Mouse (Mus musculus): ENCODE data around the gene Ppp1ca. TPM values are rescaled to one million over a fixed set of nuclear protein-coding genes. Genes with fewer than 3 reads are reported as not detected.
A peak's percentile ranks its signal among the peaks of the same experiment; 100 is the strongest.

The Ppp1ca gene
- polyA plus RNA-seq, 1 experiment from 2014 or later, result 780 TPM

DNA sequence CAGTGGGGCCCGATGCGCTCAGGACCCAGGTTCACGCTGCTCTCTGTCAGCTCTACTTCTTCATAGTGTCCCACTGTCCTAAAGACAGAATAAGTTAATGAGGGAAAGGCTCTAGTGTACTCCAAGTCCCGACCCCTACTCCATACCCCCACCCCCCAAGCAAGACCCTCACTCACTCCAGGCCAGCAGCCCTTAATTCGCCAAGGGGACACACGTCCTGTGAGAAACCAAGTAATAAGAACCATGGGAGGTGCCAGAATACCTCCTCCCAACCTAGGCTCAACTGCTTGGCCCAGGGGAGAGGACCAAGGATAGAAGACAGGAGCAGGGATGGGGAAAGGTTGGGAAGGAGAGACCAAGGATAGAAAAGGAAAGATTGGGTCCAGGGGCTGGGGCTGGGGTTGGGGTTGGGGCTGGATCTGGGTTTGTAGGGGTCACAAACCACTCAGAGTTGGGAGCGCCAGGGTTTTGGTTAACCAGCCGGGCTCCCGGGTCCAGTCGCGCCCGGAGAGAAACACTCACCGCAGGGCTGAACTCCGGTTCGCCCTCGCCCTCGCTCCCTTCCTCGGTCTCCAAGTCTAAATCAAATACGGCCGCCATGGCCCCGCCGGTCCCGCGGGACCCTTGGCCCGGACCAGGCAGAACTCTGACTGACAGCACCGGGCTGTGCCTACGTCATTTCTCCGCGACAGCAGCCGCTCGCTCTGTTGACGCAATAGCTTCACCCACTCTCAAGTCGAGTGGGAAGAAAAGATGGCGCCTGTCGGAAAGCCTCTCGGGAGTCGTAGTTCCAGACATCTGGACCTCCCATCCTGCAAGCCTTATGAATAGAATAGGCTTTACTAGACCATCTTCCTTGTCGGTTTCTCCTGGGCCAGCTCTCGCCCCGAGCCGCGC, 29.0 kb upstream of the Ppp1ca start, which contains the start of gene Rps6kb2:
Gene Rps6kb2, minus strand, starts transcription at position 709 of the 897 bp plus-strand sequence.
- H3K36me3 ChIP-seq (ENCODE audit: control insufficient read depth, insufficient read depth, low read length), result peaks cover 18% of the 10 kb centered on the region
- H3K27ac ChIP-seq (ENCODE audit: low read length), result peak within 1 kb of the TSS; percentile 48
- H3K4me3 ChIP-seq (ENCODE audit: low read depth, low read length), result peak within 1 kb of the TSS; percentile 76
- peak within 1 kb of the TSS; percentile 64 for H3K9ac ChIP-seq (replicated peaks; ENCODE audit: low read depth, low read length)
- no peaks in the 10 kb centered on the region for H3K9me3 ChIP-seq (ENCODE audit: control insufficient read depth, low read depth, low read length)
- 6% methylated on average over 42 of the region's 42 CpGs for WGBS
- peaks cover 14% of the 10 kb centered on the region for H3K4me1 ChIP-seq (ENCODE audit: control insufficient read depth, insufficient read depth, low read length)
- H3K4me2 ChIP-seq (replicated peaks; ENCODE audit: low read depth, low read length), result peak within 1 kb of the TSS; percentile 95
- peak; percentile 85 for ATAC-seq (ENCODE audit: insufficient number of reproducible peaks, insufficient read depth, low FRiP score, low read depth)
- H3K27me3 ChIP-seq (ENCODE audit: control insufficient read depth, insufficient read depth, low read length), result no peaks in the 10 kb centered on the region

DNA sequence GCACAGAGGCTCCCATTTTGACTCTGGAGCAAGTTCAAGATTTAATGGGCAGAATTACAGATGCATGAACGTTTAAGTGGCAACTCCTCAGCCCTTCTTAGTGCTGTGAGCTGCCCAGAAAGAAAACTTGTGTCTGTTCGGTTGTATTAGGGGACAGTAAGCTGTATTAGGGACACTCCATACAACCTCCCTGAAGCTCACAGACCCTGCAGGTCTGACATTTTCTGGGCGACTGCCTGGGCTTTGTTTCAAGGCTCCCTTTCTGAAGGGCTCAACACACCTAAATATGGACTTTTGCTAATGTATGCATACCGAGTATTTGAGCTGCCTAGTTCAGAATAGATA, 28.4 kb upstream of the Ppp1ca start:
- no peak for ATAC-seq (ENCODE audit: insufficient number of reproducible peaks, insufficient read depth, low FRiP score, low read depth)
- H3K4me1 ChIP-seq (ENCODE audit: control insufficient read depth, insufficient read depth, low read length), result peaks cover 14% of the 10 kb centered on the region
- 33% methylated on average over 4 of the region's 4 CpGs for WGBS
- peak overlapping the region; percentile 95 for H3K4me2 ChIP-seq (replicated peaks; ENCODE audit: low read depth, low read length)
- H3K36me3 ChIP-seq (ENCODE audit: control insufficient read depth, insufficient read depth, low read length), result peaks cover 12% of the 10 kb centered on the region
- peak overlapping the region; percentile 76 for H3K4me3 ChIP-seq (ENCODE audit: low read depth, low read length)
- peak overlapping the region; percentile 48 for H3K27ac ChIP-seq (ENCODE audit: low read length)
- H3K9me3 ChIP-seq (ENCODE audit: control insufficient read depth, low read depth, low read length), result no peaks in the 10 kb centered on the region
- no peaks in the 10 kb centered on the region for H3K27me3 ChIP-seq (ENCODE audit: control insufficient read depth, insufficient read depth, low read length)
- peak overlapping the region; percentile 28; the same call in 1 of the 2 replicates for H3K9ac ChIP-seq (replicated peaks; ENCODE audit: low read depth, low read length)

- Histone ChIP-seq H3K4me2 (replicated peaks; ENCODE audit: low read depth, low read length) (no peak overlapping the region), H3K27me3 (ENCODE audit: control insufficient read depth, insufficient read depth, low read length) (no peaks in the 10 kb centered on the region), H3K4me3 (ENCODE audit: low read depth, low read length) (no peak overlapping the region), H3K9ac (replicated peaks; ENCODE audit: low read depth, low read length) (no peak overlapping the region), H3K27ac (ENCODE audit: low read length) (no peak overlapping the region), H3K4me1 (ENCODE audit: control insufficient read depth, insufficient read depth, low read length) (peaks cover 14% of the 10 kb centered on the region), H3K9me3 (ENCODE audit: control insufficient read depth, low read depth, low read length) (no peaks in the 10 kb centered on the region), H3K36me3 (ENCODE audit: control insufficient read depth, insufficient read depth, low read length) (peaks cover 9% of the 10 kb centered on the region)
- 68% methylated on average over 3 of the region's 3 CpGs for WGBS
- ATAC-seq (ENCODE audit: insufficient number of reproducible peaks, insufficient read depth, low FRiP score, low read depth), result no peak
Measured at GRCm38 (mm10) chr19:4164100-4164499, 27.8 kb upstream of the Ppp1ca start.

GRCm38 (mm10) chr19:4164721-4165120, 27.1 kb upstream of the Ppp1ca start:
- no peaks in the 10 kb centered on the region for H3K27me3 ChIP-seq (ENCODE audit: control insufficient read depth, insufficient read depth, low read length)
- no peak overlapping the region for H3K4me3 ChIP-seq (ENCODE audit: low read depth, low read length)
- H3K9ac ChIP-seq (replicated peaks; ENCODE audit: low read depth, low read length), result no peak overlapping the region
- ATAC-seq (ENCODE audit: insufficient number of reproducible peaks, insufficient read depth, low FRiP score, low read depth), result no peak
- WGBS, result 73% methylated on average over 2 of the region's 2 CpGs
- H3K36me3 ChIP-seq (ENCODE audit: control insufficient read depth, insufficient read depth, low read length), result peaks cover 7% of the 10 kb centered on the region
- no peak overlapping the region for H3K4me2 ChIP-seq (replicated peaks; ENCODE audit: low read depth, low read length)
- H3K4me1 ChIP-seq (ENCODE audit: control insufficient read depth, insufficient read depth, low read length), result peaks cover 15% of the 10 kb centered on the region
- no peak overlapping the region for H3K27ac ChIP-seq (ENCODE audit: low read length)
- no peaks in the 10 kb centered on the region for H3K9me3 ChIP-seq (ENCODE audit: control insufficient read depth, low read depth, low read length)

- peaks cover 21% of the 10 kb centered on the region for H3K4me1 ChIP-seq (ENCODE audit: control insufficient read depth, insufficient read depth, low read length)
- no peaks in the 10 kb centered on the region for H3K27me3 ChIP-seq (ENCODE audit: control insufficient read depth, insufficient read depth, low read length)
- H3K9me3 ChIP-seq (ENCODE audit: control insufficient read depth, low read depth, low read length), result no peaks in the 10 kb centered on the region
- 77% methylated on average over 9 of the region's 9 CpGs for WGBS
- H3K27ac ChIP-seq (ENCODE audit: low read length), result no peak overlapping the region
- no peak overlapping the region for H3K4me3 ChIP-seq (ENCODE audit: low read depth, low read length)
- no peak for ATAC-seq (ENCODE audit: insufficient number of reproducible peaks, insufficient read depth, low FRiP score, low read depth)
- no peak overlapping the region for H3K9ac ChIP-seq (replicated peaks; ENCODE audit: low read depth, low read length)
- H3K36me3 ChIP-seq (ENCODE audit: control insufficient read depth, insufficient read depth, low read length), result no peaks in the 10 kb centered on the region; the same call in 1 of the 2 replicates
- H3K4me2 ChIP-seq (replicated peaks; ENCODE audit: low read depth, low read length), result no peak overlapping the region
Measured at GRCm38 (mm10) chr19:4166678-4167476, 25.0 kb upstream of the Ppp1ca start.

DNA sequence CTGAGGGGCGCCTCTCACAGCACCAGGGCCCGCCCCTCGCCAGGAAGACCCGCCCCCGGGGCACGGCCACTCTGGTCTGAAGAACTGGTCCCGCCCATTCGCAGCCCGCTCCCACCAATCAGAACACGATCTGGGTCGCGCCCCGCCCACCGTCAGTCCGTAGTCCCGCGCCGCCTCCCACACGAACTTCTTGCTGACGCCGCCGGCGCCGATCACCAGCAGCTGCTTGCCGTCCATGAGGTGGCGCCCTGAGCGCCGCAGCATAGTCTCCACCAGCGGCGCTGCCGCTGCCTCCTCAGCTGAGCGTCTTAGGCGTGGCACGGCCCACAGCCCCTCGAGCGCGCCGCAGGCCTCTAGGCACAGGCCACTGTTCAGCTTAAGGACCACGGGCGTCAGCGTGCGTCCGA, 22.5 kb upstream of the Ppp1ca start:
- Histone ChIP-seq H3K9me3 (ENCODE audit: control insufficient read depth, low read depth, low read length) (no peaks in the 10 kb centered on the region), H3K27me3 (ENCODE audit: control insufficient read depth, insufficient read depth, low read length) (no peaks in the 10 kb centered on the region), H3K4me2 (replicated peaks; ENCODE audit: low read depth, low read length) (peak overlapping the region; percentile 89), H3K36me3 (ENCODE audit: control insufficient read depth, insufficient read depth, low read length) (no peaks in the 10 kb centered on the region), H3K4me3 (ENCODE audit: low read depth, low read length) (peak overlapping the region; percentile 39), H3K4me1 (ENCODE audit: control insufficient read depth, insufficient read depth, low read length) (peaks cover 7% of the 10 kb centered on the region; the same call in 1 of the 2 replicates), H3K9ac (replicated peaks; ENCODE audit: low read depth, low read length) (peak overlapping the region; percentile 75), H3K27ac (ENCODE audit: low read length) (peak overlapping the region; percentile 87)
- ATAC-seq (ENCODE audit: insufficient number of reproducible peaks, insufficient read depth, low FRiP score, low read depth), result peak; percentile 93
- under 1% methylated on average over 43 of the region's 43 CpGs for WGBS

GRCm38 (mm10) chr19:4169810-4170209, 22.1 kb upstream of the Ppp1ca start:
- H3K36me3 ChIP-seq (ENCODE audit: control insufficient read depth, insufficient read depth, low read length), result no peaks in the 10 kb centered on the region
- H3K9me3 ChIP-seq (ENCODE audit: control insufficient read depth, low read depth, low read length), result no peaks in the 10 kb centered on the region
- H3K4me1 ChIP-seq (ENCODE audit: control insufficient read depth, insufficient read depth, low read length), result peaks cover 7% of the 10 kb centered on the region; the same call in 1 of the 2 replicates
- H3K27ac ChIP-seq (ENCODE audit: low read length), result peak overlapping the region; percentile 87
- no peaks in the 10 kb centered on the region for H3K27me3 ChIP-seq (ENCODE audit: control insufficient read depth, insufficient read depth, low read length)
- ATAC-seq (ENCODE audit: insufficient number of reproducible peaks, insufficient read depth, low FRiP score, low read depth), result peak; percentile 23
- peak overlapping the region; percentile 75 for H3K9ac ChIP-seq (replicated peaks; ENCODE audit: low read depth, low read length)
- peak overlapping the region; percentile 39 for H3K4me3 ChIP-seq (ENCODE audit: low read depth, low read length)
- whole genome bisulfite sequencing, result 11% methylated on average over 26 of the region's 27 CpGs
- H3K4me2 ChIP-seq (replicated peaks; ENCODE audit: low read depth, low read length), result peak overlapping the region; percentile 89

DNA sequence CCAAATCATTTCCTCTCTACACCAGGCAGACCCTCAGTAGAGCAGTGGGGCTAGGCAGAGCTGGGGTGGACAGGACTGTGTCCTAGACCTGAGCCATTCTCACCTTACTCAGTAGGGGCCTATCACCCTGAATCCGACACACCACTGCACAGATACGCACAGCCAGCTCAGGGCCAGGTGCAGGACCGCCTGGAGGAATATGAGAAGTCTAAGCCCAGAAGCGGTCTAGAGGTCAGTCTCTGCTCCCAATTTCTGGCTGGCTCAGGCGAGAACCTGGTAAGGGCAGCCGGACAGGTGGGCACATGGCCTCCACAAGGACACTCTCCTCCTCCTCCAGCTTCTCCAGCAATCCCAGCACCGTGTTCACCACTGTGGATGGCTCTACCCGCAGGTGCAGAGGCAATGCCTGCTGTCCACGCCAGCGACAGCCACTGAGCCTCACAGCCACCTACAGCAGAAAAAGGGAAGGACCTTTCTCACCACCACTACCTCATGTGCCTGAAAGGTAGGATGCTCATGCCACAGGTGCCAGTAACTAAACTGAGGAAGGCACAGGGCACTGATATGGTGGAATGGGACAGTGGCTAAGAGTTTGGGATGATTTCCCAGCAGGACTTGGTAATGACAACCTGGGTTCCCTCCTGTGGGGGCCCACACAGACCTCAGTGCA, 21.0 kb upstream of the Ppp1ca start:
- Histone ChIP-seq H3K27ac (ENCODE audit: low read length) (no peak overlapping the region), H3K9me3 (ENCODE audit: control insufficient read depth, low read depth, low read length) (no peaks in the 10 kb centered on the region), H3K4me1 (ENCODE audit: control insufficient read depth, insufficient read depth, low read length) (peaks cover 17% of the 10 kb centered on the region; the same call in 1 of the 2 replicates), H3K9ac (replicated peaks; ENCODE audit: low read depth, low read length) (no peak overlapping the region), H3K36me3 (ENCODE audit: control insufficient read depth, insufficient read depth, low read length) (no peaks in the 10 kb centered on the region), H3K27me3 (ENCODE audit: control insufficient read depth, insufficient read depth, low read length) (no peaks in the 10 kb centered on the region), H3K4me3 (ENCODE audit: low read depth, low read length) (no peak overlapping the region), H3K4me2 (replicated peaks; ENCODE audit: low read depth, low read length) (no peak overlapping the region)
- ATAC-seq (ENCODE audit: insufficient number of reproducible peaks, insufficient read depth, low FRiP score, low read depth), result no peak
- 91% methylated on average over 10 of the region's 10 CpGs for WGBS

Measured in stomach, embryonic 14.5 days (tissue).